Mouse (Mus musculus) mouse embryonic stem cell (cell line): ENCODE measurements around the gene Anks1b.
"Not testable (repeated sequence)": the region's sequence is repeated elsewhere in the genome, so short reads cannot be mapped to it uniquely, and the experiment has no call there.

Source experiments
- in situ Hi-C, 2 experiments: fragments of 300-500 bp; cut with MboI; formaldehyde crosslinking; loops; 1 replicate in 1 of 2; 3 replicates in 1 of 2; pipeline ENCODE4 v1.14.3; 2019 to 2020; ENCODE audit warnings: low sequenced_read_pairs in 2 of 2, low pct_unique_long_range_greater_than_20kb in 1 of 2, mixed read lengths in 1 of 2; ENCODE audit not compliant: unreplicated experiment in 1 of 2

Gene Anks1b

GRCm38 (mm10) chr10:90599726-90600531 is 726.6 kb downstream of the Anks1b start:
- in situ Hi-C loops = no loop called here

- in situ Hi-C loops = no loop called here
Measured at GRCm38 (mm10) chr10:90607586-90607985, 734.3 kb downstream of the Anks1b start.

GRCm38 (mm10) chr10:90609437-90609836 is 736.1 kb downstream of the Anks1b start:
- in situ Hi-C loops = no loop called here

GRCm38 (mm10) chr10:90613051-90613450 is 739.7 kb downstream of the Anks1b start:
- in situ Hi-C loops = no loop called here

- in situ Hi-C loops = no loop called here
Measured at GRCm38 (mm10) chr10:90615196-90615595, 741.9 kb downstream of the Anks1b start.

GRCm38 (mm10) chr10:90616622-90617021 is 743.3 kb downstream of the Anks1b start:
- in situ Hi-C loops = no loop called here

- in situ Hi-C loops = no loop called here
Measured at GRCm38 (mm10) chr10:90617664-90618296, 744.5 kb downstream of the Anks1b start.

- in situ Hi-C loops = no loop called here
Measured at GRCm38 (mm10) chr10:90627532-90627931, 754.2 kb downstream of the Anks1b start.

GRCm38 (mm10) chr10:90630099-90630698 is 756.9 kb downstream of the Anks1b start:
- in situ Hi-C loops = no loop called here

GRCm38 (mm10) chr10:90630794-90631193 is 757.5 kb downstream of the Anks1b start:
- in situ Hi-C loops = not testable (repeated sequence)

GRCm38 (mm10) chr10:90637352-90637751 is 764.0 kb downstream of the Anks1b start:
- in situ Hi-C loops = no loop called here

- in situ Hi-C loops = no loop called here
Measured at GRCm38 (mm10) chr10:90649681-90650080, 776.4 kb downstream of the Anks1b start.

- in situ Hi-C loops = no loop called here
Measured at GRCm38 (mm10) chr10:90657416-90658120, 784.3 kb downstream of the Anks1b start.

- in situ Hi-C loops = no loop called here
Measured at GRCm38 (mm10) chr10:90666746-90667145, 793.4 kb downstream of the Anks1b start.

GRCm38 (mm10) chr10:90670291-90670690 is 797.0 kb downstream of the Anks1b start:
- in situ Hi-C loops = no loop called here

GRCm38 (mm10) chr10:90672135-90672534 is 798.8 kb downstream of the Anks1b start:
- in situ Hi-C loops = no loop called here

- in situ Hi-C loops = no loop called here
Measured at GRCm38 (mm10) chr10:90674362-90674761, 801.1 kb downstream of the Anks1b start.

- in situ Hi-C loops = no loop called here
Measured at GRCm38 (mm10) chr10:90677421-90677820, 804.1 kb downstream of the Anks1b start.
